Mouse (Mus musculus) heart, adult 2 months (tissue): ENCODE data around the gene Tomm40l.
A peak's percentile ranks its signal among the peaks of the same experiment; 100 is the strongest.

Experiments
- CTCF ChIP-seq: fragments of 200-600 bp; IDR thresholded peaks from 2 replicates; pipeline ENCODE4 v1.8.1; 2022; ENCODE audit warnings: antibody characterized with exemption, mild to moderate bottlenecking, moderate library complexity
- EP300 ChIP-seq: fragments of 200-500 bp; IDR thresholded peaks from 2 replicates; pipeline ENCODE4 v1.6.1; 2011; ENCODE audit warnings: low read depth, low read length, control low read depth; ENCODE audit not compliant: insufficient read depth
- POLR2A ChIP-seq: fragments of 200-500 bp; IDR thresholded peaks from 2 replicates; pipeline ENCODE4 v1.6.1; 2011; ENCODE audit warnings: mild to moderate bottlenecking, low read depth, low read length, control low read depth; ENCODE audit not compliant: insufficient read depth

DNA sequence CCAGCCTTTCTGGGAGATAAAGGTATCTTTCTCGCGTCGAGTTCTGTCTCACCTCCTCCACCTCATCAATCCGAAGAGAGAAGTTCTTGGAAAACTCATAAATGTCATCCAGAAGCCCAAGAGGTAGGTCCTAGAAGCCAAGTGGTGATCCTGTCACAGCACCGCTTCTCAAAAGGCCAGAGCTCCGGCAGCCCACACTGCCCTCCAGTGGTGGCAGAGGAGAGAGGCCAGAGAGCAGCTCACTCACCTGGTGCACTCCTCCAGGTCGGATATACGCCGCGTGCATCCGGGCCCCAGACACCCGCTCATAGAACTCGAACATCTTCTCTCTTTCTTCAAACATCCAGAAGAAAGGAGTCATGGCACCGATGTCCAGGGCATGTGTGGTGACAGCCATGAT, 16.1 kb upstream of the Tomm40l start:
- TF ChIP-seq POLR2A = no peak
- peak; percentile 85 for TF ChIP-seq CTCF
- TF ChIP-seq EP300 = no peak
